Mouse (Mus musculus): ENCODE results near the gene Pop5. TPM values are rescaled to one million over a fixed set of nuclear protein-coding genes. Genes with fewer than 3 reads are reported as not detected.

Pop5 gene
- total RNA-seq, 2 experiments from 2014 or later = 28.9 to 30.8 TPM

GRCm38 (mm10) chr5:115284735-115285134 lies 49.1 kb downstream of the Pop5 start:
- intact Hi-C loops (cut with DNase I) = loop anchor here (5.0 kb wide), 1 partner anchor 58 kb away; the partner anchor contains the start of genes Gatc and Triap1
- no peak for DNase-seq

- intact Hi-C loops (cut with DNase I) = loop anchor here (5.0 kb wide), 1 partner anchor 33 kb away; the partner anchor contains the start of gene Srsf9
- no peak for DNase-seq
Measured at GRCm38 (mm10) chr5:115294173-115294572, 58.5 kb downstream of the Pop5 start.

Other genes starting within 250 kb of the Pop5 start
- gene Sppl3, start 224.7 kb upstream of the Pop5 start, total RNA-seq (2021) = 10 to 100 TPM; 51.9 to 56.5 TPM
- not detected for gene Gm10401, start 137.5 kb upstream of the Pop5 start, total RNA-seq (2021)
- 100 to 1,000 TPM; 198 to 202 TPM for gene Acads, start 116.5 kb upstream of the Pop5 start, total RNA-seq (2021)
- 10 to 100 TPM; 23.8 TPM for gene Unc119b, start 100.9 kb upstream of the Pop5 start, total RNA-seq (2021)
- gene Mlec, start 77.7 kb upstream of the Pop5 start, total RNA-seq (2021) = 10 to 100 TPM; 72.9 to 85.0 TPM
- 1 to 10 TPM; 6.4 to 6.6 TPM for gene Cabp1, start 41.5 kb upstream of the Pop5 start, total RNA-seq (2021)
- 100 to 1,000 TPM; 296 to 317 TPM for gene Rnf10, start 37.1 kb downstream of the Pop5 start, total RNA-seq (2021)
- gene Coq5, start 43.8 kb downstream of the Pop5 start, total RNA-seq (2021) = 100 to 1,000 TPM; 131 to 134 TPM
- 100 to 1,000 TPM; 183 to 245 TPM for gene Dynll1, start 65.2 kb downstream of the Pop5 start, total RNA-seq (2021)
- gene Srsf9, start 91.3 kb downstream of the Pop5 start, total RNA-seq (2021) = 10 to 100 TPM; 35.5 to 39.1 TPM
- gene Gatc, start 105.3 kb downstream of the Pop5 start, total RNA-seq (2021) = 10 to 100 TPM; 16.7 to 18.2 TPM
- 10 to 100 TPM; 23.2 to 24.3 TPM for gene Triap1, start 105.4 kb downstream of the Pop5 start, total RNA-seq (2021)
- 100 to 1,000 TPM; 464 to 577 TPM for gene Cox6a1, start 113.1 kb downstream of the Pop5 start, total RNA-seq (2021)
- gene Msi1, start 193.8 kb downstream of the Pop5 start, total RNA-seq (2021) = 1 to 10 TPM; 3.1 to 4.3 TPM
- gene Pla2g1b, start 230.4 kb downstream of the Pop5 start, total RNA-seq (2021) = not detected
- gene Sirt4, start 248.9 kb downstream of the Pop5 start, total RNA-seq (2021) = 10 to 100 TPM; 14.3 to 20.2 TPM